Mouse (Mus musculus) ovary, postnatal 14 days (tissue): ENCODE data around the gene AA467197.

Source experiments
- DNase-seq: peaks from one replicate; pipeline ENCODE4 v3.0.0; 2022; ENCODE audit warnings: low spot score

AA467197 gene

GRCm38 (mm10) chr2:122638673-122639072 is 1.9 kb downstream of the AA467197 start:
- DNase-seq: no peak

DNA sequence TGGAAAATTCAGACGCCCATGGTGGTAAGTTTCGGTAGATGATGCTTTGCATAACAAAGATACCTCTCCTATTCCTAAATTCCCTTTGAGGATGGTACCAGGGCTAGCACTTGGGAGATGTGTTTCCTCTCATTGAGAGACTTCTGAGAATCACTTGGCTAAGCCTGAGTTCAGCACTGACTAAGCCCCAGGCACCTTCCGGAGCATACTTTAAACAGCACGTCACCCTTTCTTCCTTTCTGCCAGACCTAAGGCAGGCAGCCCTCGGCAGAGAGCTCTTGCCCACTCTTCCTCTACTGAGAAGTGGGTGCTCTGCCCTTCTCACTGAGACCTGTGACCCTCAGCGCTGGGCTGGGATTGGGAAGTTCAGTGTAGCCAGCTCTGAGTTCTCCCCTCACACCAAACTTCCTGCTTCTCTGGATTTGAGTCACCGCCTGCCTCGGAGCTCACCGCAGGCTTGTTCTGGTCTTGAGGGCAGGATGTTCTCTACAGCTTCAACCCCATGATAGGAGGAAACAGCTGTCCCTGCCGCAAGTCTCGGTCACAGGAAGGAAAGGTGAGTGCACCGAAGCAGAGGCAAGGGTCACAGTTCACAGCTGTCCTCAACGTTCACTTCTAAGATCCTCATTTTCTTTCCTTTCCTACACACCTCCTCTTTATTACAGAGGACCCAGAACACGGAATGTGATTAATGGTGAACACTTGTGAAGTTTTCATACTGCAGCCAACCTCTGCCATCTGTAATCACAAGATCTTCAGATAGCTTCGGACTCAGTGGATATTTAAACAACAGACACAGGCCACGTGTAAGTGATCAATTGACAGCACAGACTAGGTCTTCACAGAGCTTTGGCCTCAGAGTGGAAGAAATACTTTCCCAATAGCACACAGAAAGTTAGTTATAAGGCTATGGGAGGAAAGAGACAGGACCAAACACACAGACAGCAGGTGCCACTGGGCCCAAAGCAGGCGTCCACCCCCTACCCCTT is 15.6 kb downstream of the AA467197 start:
- DNase-seq: no peak

DNA sequence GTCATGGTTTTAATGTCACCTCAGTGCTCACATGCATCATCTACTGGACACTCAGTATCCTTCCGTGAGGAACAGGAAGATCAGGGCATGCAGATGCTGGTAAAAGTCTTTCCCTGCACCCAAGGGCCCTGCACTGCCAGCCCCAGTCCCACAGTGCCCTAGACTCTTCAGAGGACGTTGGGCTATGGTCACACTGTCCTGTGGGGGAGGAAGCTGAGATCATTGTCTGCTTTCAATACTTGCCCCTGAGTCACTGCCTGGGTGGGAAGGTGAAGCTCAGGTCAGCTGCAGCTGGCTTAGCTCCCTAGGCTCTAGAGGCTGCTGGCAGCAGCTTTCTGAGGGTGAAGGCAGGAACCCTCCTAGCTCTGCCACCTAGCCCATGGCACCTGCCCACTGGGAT is 19.3 kb downstream of the AA467197 start:
- DNase-seq: no peak

DNA sequence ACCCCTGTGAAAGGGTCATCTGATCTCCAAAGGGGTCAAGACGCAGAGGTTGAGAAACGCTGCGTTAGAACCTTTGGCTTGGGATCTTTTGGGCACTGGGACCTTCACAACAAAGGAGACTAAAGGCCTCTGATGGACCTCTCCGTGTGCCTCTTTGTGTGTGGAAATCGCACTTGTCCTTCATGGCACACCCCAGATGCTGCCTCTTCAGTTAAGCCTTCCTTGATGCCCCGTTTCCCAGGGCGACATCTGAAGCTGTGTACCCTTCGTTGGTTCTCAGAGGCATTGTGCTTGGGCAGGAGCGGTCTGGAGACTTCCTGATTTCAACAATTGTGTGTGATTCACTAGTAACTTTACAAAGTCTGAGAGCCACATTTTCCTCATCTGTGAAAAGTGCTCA is 20.0 kb downstream of the AA467197 start:
- DNase-seq: no peak

GRCm38 (mm10) chr2:122657707-122658524 is 21.1 kb downstream of the AA467197 start:
- DNase-seq: no peak

DNA sequence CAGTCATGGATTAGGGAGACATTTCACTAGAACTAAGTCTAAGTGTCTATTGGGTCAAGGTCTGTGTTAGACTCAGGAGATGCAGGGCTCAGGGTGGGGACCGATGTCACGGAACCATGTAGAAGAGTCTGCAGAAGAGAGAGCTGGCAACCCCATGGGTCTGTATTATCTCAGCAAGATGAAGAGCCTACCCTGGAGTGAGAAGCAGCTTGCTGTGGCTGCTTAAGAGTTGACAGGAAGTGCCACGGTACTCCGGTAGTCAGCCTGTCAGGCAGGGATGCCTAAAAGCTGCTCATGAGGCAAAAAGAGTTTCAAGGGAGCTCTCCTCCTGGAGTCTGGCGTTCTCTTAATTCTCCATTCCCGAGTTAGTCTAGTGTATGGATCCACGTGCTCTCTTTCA is 23.0 kb downstream of the AA467197 start:
- DNase-seq: no peak

GRCm38 (mm10) chr2:122665253-122665972 is 28.6 kb downstream of the AA467197 start:
- DNase-seq: no peak

DNA sequence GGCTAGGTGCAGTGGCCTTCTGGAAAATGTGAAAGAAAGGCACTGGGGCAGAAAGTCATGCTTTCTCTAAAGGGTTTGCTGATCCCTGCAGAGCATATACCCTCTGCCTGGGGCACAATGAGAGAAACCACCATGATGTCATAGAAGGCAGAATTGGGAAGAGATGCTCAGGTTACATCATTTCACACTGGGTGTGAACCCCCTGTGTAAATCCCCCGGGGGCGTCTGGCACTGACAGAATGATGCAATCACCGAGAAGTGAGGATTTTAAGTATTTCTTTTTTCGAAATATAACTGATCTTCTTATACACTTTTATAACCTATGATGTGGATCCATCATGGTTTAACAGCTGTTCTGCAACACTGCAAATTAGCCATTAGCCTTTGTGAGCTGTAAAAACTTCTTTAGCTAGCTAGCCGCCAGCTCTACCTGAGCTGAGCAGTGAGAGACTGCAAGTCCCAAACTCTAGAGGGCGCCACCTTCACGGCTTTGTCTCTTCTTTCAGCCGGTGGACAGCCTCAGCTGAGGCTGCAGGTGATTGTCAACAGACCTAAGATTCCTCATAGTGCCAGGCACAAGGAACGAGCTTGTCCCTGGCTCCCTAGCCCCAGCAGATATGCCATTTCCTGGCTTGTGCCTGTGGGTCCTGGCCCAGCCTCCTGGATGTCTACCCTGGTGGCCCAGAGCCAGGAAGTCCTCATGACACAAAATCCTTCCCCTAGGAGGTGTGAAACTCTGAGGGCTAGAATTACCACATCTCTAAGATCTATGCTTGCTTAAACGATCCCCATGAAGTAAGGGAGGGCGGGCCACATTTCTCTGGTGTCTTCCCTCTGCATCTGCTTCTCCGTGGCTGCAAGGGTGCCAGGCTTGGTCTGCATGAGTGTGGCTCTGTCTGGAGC is 29.4 kb downstream of the AA467197 start:
- DNase-seq: no peak

DNA sequence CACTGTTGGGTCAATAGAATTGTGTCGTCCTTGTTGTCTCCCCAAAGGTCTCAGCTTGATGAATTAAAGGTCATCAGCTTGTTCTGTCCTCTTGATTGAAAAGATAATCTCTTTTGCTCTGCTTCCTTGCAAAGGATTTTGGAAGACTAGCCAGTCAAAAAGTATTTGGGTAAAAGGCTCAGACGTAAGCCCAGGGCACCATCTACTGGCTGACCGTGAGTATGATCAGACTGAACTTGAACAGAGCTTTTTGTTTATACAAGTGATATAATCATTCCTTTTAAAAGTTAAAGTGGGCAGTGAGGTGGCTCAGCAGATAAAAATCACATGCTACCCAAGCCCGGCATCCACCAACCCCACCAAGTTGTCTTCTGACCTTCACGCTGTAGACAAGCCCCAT is 31.1 kb downstream of the AA467197 start:
- DNase-seq: peak; percentile 27

DNA sequence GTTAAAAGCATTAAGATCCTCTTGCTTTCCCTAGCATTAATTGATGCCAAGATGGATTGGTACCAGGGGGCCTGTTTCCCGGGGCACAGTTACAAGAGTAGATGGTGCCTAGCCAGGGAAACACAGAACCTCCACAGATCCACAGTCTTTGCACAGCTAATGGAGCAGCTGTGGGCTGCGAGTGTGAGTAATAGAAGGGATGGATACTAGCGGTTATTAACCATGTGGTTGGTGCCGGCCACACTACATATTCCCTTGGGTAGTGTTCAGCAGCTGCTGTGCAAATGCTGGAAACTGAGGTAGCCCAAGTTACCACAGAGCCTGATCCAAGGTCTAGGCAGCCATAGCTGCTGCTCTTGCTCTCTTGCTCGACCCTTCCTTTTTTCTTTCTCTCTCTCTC is 34.9 kb downstream of the AA467197 start:
- DNase-seq: no peak

GRCm38 (mm10) chr2:122672841-122673240 is 36.1 kb downstream of the AA467197 start:
- DNase-seq: no peak

DNA sequence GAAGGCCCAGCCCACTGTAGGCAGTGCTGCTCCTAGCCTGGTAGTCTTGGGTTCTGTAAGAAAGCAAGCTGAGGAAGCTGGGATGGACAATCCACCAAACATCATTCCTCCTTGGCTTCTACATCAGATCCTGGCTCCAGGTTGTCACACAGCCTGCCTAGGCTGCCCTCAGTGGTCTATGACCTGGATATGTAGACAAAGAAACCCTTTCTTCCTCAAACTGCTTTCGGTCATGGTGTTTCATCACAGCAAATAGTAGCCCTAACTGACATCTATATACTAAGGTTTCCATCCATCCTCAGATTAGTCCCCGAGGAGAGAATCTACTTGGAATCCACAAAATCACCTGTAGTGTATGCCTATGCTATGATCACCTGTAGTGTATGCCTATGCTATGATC is 38.3 kb downstream of the AA467197 start:
- no peak for DNase-seq

GRCm38 (mm10) chr2:122681379-122682137 is 44.8 kb downstream of the AA467197 start:
- DNase-seq: no peak

DNA sequence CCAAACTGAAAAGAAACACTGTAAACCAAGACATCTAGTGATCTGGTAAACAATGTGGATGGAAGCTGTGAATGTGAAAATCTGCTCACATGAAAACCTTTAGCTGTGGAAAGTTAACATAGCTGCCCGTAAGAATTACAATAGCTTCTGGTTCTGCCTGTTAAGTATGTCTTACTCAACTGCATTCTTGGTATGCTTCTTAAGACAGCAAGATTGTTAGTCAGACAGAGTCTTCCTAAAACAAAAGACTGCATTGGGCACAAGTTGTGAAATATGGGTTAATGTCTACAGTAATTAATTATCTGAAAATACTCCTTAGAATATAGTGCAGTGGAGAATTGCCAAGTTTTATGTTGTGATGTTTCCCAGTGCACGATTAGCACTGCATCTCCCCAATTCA is 45.7 kb downstream of the AA467197 start:
- no peak for DNase-seq

GRCm38 (mm10) chr2:122683641-122684040 is 46.9 kb downstream of the AA467197 start:
- DNase-seq: no peak

- no peak for DNase-seq
Observed at GRCm38 (mm10) chr2:122686665-122687064, 49.9 kb downstream of the AA467197 start.
